Mouse (Mus musculus): ENCODE measurements at regions not wholly inside any gene's neighbourhood (a gene's known extent, or its start where the extent isn't known, plus 50 kb on each side); places are given as distances from the start of the nearest gene placed in this dataset.

- Histone ChIP-seq H3K9me3 (ENCODE audit: control insufficient read depth, insufficient read depth, low read depth, low read length) (no peaks in the 10 kb centered on the region), H3K4me3 (ENCODE audit: insufficient read depth in 1 of 2, low read depth in 1 of 2, low read length in 2 of 2, poor library complexity in 1 of 2, severe bottlenecking in 1 of 2) (no peak overlapping the region), H3K27ac (ENCODE audit: insufficient read depth, low read depth, low read length, poor library complexity, severe bottlenecking) (no peak overlapping the region), H3K36me3 (ENCODE audit: control insufficient read depth, insufficient read depth, low read length, poor library complexity, severe bottlenecking) (no peaks in the 10 kb centered on the region), H3K4me1 (ENCODE audit: control insufficient read depth in 2 of 2, insufficient read depth in 2 of 2, low read length in 2 of 2, poor library complexity in 1 of 2) (no peaks in the 10 kb centered on the region), H3K9ac (ENCODE audit: insufficient read depth, low read depth, low read length, poor library complexity, severe bottlenecking) (no peak overlapping the region)
- DNase-seq (ENCODE audit: low read depth, low spot score): no peak
- TF ChIP-seq HCFC1 (IDR thresholded peaks at IDR 0.05; ENCODE audit: borderline replicate concordance, insufficient read depth, low read length) (no peak), MAFK (IDR thresholded peaks at IDR 0.05; ENCODE audit: insufficient read depth, low read depth, low read length) (no peak), ZC3H11A (IDR thresholded peaks at IDR 0.05; ENCODE audit: borderline replicate concordance, low read depth, low read length) (no peak), CHD2 (IDR thresholded peaks at IDR 0.05; ENCODE audit: low read depth, low read length) (no peak), ZNF384 (IDR thresholded peaks at IDR 0.05; ENCODE audit: low read depth, low read length) (no peak)
- in situ Hi-C loops (cut with MboI; ENCODE audit: low sequenced_read_pairs in 2 of 2, unreplicated experiment in 2 of 2): no loop called here
Observed at GRCm38 (mm10) chr2:10986101-10986500, 185.8 kb upstream of the Prkcq start.

GRCm38 (mm10) chr2:10990043-10990728, 181.7 kb upstream of the Prkcq start:
- Histone ChIP-seq H3K4me3 (ENCODE audit: insufficient read depth in 1 of 2, low read depth in 1 of 2, low read length in 2 of 2, poor library complexity in 1 of 2, severe bottlenecking in 1 of 2) (no peak overlapping the region), H3K9me3 (ENCODE audit: control insufficient read depth, insufficient read depth, low read depth, low read length) (no peaks in the 10 kb centered on the region), H3K27ac (ENCODE audit: insufficient read depth, low read depth, low read length, poor library complexity, severe bottlenecking) (no peak overlapping the region), H3K4me1 (ENCODE audit: control insufficient read depth in 2 of 2, insufficient read depth in 2 of 2, low read length in 2 of 2, poor library complexity in 1 of 2) (no peaks in the 10 kb centered on the region), H3K9ac (ENCODE audit: insufficient read depth, low read depth, low read length, poor library complexity, severe bottlenecking) (no peak overlapping the region), H3K36me3 (ENCODE audit: control insufficient read depth, insufficient read depth, low read length, poor library complexity, severe bottlenecking) (no peaks in the 10 kb centered on the region)
- in situ Hi-C loops (cut with MboI; ENCODE audit: low sequenced_read_pairs in 2 of 2, unreplicated experiment in 2 of 2): no loop called here
- no peak for DNase-seq (ENCODE audit: low read depth, low spot score)
- TF ChIP-seq ZC3H11A (IDR thresholded peaks at IDR 0.05; ENCODE audit: borderline replicate concordance, low read depth, low read length) (no peak), MAFK (IDR thresholded peaks at IDR 0.05; ENCODE audit: insufficient read depth, low read depth, low read length) (no peak), CHD2 (IDR thresholded peaks at IDR 0.05; ENCODE audit: low read depth, low read length) (no peak), HCFC1 (IDR thresholded peaks at IDR 0.05; ENCODE audit: borderline replicate concordance, insufficient read depth, low read length) (no peak), ZNF384 (IDR thresholded peaks at IDR 0.05; ENCODE audit: low read depth, low read length) (no peak)

GRCm38 (mm10) chr2:10998798-10999197, 173.1 kb upstream of the Prkcq start:
- no peak for TF ChIP-seq ZNF384 (IDR thresholded peaks at IDR 0.05; ENCODE audit: low read depth, low read length)
- no peak for TF ChIP-seq CHD2 (IDR thresholded peaks at IDR 0.05; ENCODE audit: low read depth, low read length)
- no peak for TF ChIP-seq ZC3H11A (IDR thresholded peaks at IDR 0.05; ENCODE audit: borderline replicate concordance, low read depth, low read length)
- TF ChIP-seq HCFC1 (IDR thresholded peaks at IDR 0.05; ENCODE audit: borderline replicate concordance, insufficient read depth, low read length): no peak
- TF ChIP-seq MAFK (IDR thresholded peaks at IDR 0.05; ENCODE audit: insufficient read depth, low read depth, low read length): no peak
- Histone ChIP-seq H3K9ac (ENCODE audit: insufficient read depth, low read depth, low read length, poor library complexity, severe bottlenecking) (no peak overlapping the region), H3K9me3 (ENCODE audit: control insufficient read depth, insufficient read depth, low read depth, low read length) (no peaks in the 10 kb centered on the region), H3K4me1 (ENCODE audit: control insufficient read depth in 2 of 2, insufficient read depth in 2 of 2, low read length in 2 of 2, poor library complexity in 1 of 2) (no peaks in the 10 kb centered on the region), H3K27ac (ENCODE audit: insufficient read depth, low read depth, low read length, poor library complexity, severe bottlenecking) (no peak overlapping the region), H3K4me3 (ENCODE audit: insufficient read depth in 1 of 2, low read depth in 1 of 2, low read length in 2 of 2, poor library complexity in 1 of 2, severe bottlenecking in 1 of 2) (no peak overlapping the region), H3K36me3 (ENCODE audit: control insufficient read depth, insufficient read depth, low read length, poor library complexity, severe bottlenecking) (no peaks in the 10 kb centered on the region)
- in situ Hi-C loops (cut with MboI; ENCODE audit: low sequenced_read_pairs in 2 of 2, unreplicated experiment in 2 of 2): no loop called here
- DNase-seq (ENCODE audit: low read depth, low spot score): no peak

- no peak for DNase-seq (ENCODE audit: low read depth, low spot score)
- Histone ChIP-seq H3K36me3 (ENCODE audit: control insufficient read depth, insufficient read depth, low read length, poor library complexity, severe bottlenecking) (no peaks in the 10 kb centered on the region), H3K4me3 (ENCODE audit: insufficient read depth in 1 of 2, low read depth in 1 of 2, low read length in 2 of 2, poor library complexity in 1 of 2, severe bottlenecking in 1 of 2) (no peak overlapping the region), H3K27ac (ENCODE audit: insufficient read depth, low read depth, low read length, poor library complexity, severe bottlenecking) (no peak overlapping the region), H3K9ac (ENCODE audit: insufficient read depth, low read depth, low read length, poor library complexity, severe bottlenecking) (no peak overlapping the region), H3K9me3 (ENCODE audit: control insufficient read depth, insufficient read depth, low read depth, low read length) (no peaks in the 10 kb centered on the region), H3K4me1 (ENCODE audit: control insufficient read depth in 2 of 2, insufficient read depth in 2 of 2, low read length in 2 of 2, poor library complexity in 1 of 2) (no peaks in the 10 kb centered on the region)
- in situ Hi-C loops (cut with MboI; ENCODE audit: low sequenced_read_pairs in 2 of 2, unreplicated experiment in 2 of 2): no loop called here
- TF ChIP-seq ZNF384 (IDR thresholded peaks at IDR 0.05; ENCODE audit: low read depth, low read length) (no peak), HCFC1 (IDR thresholded peaks at IDR 0.05; ENCODE audit: borderline replicate concordance, insufficient read depth, low read length) (no peak), ZC3H11A (IDR thresholded peaks at IDR 0.05; ENCODE audit: borderline replicate concordance, low read depth, low read length) (no peak), CHD2 (IDR thresholded peaks at IDR 0.05; ENCODE audit: low read depth, low read length) (no peak), MAFK (IDR thresholded peaks at IDR 0.05; ENCODE audit: insufficient read depth, low read depth, low read length) (no peak)
Observed at GRCm38 (mm10) chr2:10999217-10999618, 172.7 kb upstream of the Prkcq start.
